Mouse (Mus musculus): ENCODE results near the gene Sept11.

DNA sequence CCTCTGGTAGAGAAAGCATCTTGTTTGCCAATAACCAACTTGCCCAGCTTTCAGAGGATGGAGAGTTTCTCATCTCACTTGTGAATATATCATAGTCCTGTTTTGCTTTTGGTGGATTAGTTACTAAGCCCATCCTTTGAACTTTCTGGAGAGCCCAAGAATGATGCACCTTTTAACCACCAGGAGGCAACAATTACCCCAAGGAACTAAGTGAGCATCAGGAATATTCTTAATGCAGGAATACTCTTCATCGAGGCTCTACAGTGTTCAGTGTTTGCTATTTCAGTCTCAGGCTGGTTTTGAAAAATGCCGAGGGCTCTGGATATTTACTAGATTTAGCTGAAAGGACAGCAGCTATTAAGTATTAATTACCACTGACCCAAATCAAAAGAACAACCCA, 87.0 kb downstream of the Sept11 start:
- TF ChIP-seq CTCF (IDR thresholded peaks at IDR 0.05; ENCODE audit: insufficient read depth, low read depth, low read length) (no peak), POLR2A (IDR thresholded peaks at IDR 0.05; ENCODE audit: insufficient read depth, low read depth, low read length) (no peak)

Measured in olfactory bulb, adult 2 months (tissue).